Mouse (Mus musculus) heart, postnatal 4 days (tissue): ENCODE measurements around the gene Syt7. TPM values are rescaled to one million over a fixed set of nuclear protein-coding genes. Genes with fewer than 3 reads are reported as not detected.
A peak's percentile ranks its signal among the peaks of the same experiment; 100 is the strongest.

ENCODE experiments used
- DNase-seq: peaks from one replicate; pipeline ENCODE4 v3.0.0; 2021
- total RNA-seq, 2 experiments: library from RNA; stranded (reverse); gene quantifications; 2 replicates each; pipeline ENCODE4 v1.2.3; 2021

Syt7 gene
- total RNA-seq, 2 experiments from 2014 or later: 40.8 to 44.7 TPM

DNA sequence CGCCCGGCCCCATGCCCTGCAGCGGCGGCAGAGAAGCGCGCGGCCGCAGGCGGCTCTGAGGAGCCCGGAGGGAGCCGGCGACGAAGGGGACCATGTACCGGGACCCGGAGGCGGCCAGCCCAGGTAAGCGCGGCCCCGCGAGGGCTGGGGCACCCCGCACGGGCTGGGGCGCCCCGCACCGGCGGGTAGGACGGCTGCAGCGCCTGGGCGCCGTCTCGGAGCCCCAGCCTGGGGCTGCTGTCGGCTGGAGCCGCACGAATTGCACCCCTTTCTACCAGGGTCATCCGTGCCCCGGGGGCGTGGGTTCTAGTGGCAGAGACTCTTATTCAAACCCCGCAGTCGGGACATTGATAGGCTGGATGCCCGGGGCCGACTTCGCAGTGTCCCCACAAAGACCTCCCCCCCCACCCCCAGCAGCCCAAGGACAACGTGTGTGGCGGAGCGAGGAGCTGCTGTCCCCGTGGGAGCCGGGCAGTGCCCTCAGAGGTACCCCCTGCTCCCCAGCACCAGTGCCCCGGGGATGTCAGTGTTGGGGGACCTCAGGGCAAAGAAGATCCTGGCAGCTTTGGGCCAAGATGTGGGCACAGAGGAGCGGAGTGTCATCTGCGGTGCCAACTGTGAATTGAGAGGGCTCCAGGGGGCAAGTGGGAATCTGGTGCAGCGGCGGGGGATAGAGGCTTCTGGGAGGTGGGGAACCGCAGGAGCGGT, 655 bp downstream of the Syt7 start:
- peak; percentile 42 for DNase-seq

DNA sequence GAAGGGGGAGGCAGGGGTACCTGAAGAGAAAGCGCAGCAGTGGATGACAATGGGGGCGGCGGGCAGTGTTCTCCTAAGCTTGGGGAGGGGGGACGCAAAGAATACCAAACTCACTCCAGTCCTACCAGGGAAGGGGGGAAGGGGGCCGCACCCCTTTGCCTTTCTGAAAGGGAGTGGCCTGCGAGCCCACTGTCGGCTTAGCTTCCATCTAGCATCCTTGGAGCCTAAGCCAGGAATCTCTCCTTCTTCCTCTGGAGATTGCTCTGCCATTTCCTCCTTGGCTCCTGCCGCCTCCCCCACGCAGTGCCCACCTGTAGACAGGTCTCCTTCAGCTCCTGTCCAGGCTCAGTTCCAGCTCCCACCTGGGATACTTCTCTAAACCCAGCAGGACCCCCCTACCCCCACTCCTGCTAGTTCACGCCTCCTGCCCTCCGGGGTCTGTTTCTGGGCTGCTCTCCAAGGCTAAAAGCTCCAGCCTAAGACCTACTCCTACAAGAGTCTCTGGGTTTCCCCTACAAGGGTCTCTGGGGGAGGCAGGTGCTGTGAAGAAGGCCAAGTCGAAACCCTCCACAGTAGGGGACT, 1.3 kb downstream of the Syt7 start:
- DNase-seq: no peak

DNA sequence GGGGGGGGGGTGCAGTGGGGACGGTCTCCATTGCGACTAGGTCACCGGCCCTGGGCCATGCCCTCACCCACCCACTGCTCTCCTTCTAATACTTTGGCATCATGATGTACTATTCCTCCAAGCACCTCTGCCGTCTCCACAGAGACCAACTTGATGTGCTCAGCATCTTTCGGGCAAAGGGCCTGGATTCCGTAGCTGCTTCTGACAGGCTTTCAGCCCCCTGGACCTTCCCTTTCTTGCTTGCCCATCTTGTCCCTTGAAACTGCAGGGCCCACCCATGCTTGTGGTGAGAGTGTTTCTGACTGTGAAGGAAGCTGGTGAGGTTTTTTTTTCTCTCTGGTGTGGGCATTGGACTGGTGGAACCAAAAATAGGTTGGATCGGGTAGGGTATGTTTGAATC, 2.1 kb downstream of the Syt7 start:
- no peak for DNase-seq

DNA sequence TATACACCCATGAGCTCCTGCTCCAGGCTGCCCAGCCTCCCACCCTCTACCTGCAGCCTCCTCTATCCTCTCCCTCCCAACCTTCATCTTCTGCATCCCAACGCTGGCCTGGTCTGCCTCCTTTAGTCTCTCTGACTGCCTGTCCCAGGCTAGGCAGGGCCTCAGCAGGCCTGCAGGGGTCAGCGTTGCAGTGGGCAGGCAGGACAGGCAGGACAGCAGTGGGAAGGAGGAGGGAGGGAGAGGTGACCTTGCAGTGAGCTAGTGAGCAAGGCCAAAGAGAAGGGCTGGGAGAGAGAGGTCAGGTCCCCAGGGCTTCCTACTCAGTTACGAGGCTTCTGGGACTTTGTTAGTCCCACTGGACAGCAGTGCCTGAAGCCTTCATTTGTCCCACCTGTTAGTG, 3.1 kb downstream of the Syt7 start:
- peak; percentile 74 for DNase-seq

DNA sequence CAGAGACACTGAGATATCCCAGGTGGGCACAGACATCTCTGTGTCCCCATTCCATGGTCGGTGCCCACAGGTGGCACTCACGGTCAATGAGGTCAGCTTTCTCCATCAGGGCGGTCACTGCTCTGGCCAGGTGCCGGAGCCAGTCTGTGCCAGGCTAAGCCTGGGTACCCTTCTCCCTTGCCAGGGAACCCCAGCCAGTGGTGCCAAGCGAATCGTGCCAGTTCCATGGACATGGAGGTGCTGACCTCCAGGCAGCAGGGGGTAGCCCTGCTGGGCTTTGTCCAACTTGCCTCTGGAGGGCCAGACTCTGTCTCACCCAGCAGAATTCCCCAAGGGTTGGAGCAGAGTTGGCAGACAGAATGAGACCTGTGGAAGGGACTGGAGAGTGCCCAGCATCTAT, 4.6 kb downstream of the Syt7 start:
- DNase-seq: peak; percentile 24

DNA sequence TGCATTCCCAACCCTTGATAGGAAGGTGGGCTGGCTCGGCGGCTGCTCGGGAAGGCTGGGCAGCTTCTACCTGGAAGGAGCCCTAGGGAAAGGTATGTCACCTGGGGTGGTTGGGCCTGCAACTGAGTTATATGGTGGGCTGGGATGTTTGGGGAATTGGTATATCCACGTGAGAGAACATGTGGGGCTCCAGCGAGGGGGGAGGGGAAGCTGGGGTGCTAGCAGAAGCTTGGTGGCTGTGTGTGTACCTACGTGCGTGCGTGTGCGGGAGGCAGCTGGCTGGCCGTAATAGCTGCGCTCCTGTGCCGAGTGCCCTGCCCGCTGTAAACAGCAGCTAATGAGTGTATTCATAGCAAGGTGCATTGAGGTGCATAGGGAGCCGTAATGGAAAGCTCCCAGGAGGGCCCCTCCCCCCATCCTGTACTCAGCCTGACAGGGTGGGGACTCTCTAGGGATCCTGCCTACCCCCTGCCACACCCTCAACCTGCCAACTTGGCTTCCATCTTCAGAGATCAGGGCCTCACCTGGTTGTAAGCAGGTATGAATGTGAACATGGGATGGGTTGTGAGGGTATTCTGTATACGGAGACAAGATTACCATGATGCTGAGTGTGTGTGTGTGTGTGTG, 5.1 kb downstream of the Syt7 start:
- DNase-seq: no peak

DNA sequence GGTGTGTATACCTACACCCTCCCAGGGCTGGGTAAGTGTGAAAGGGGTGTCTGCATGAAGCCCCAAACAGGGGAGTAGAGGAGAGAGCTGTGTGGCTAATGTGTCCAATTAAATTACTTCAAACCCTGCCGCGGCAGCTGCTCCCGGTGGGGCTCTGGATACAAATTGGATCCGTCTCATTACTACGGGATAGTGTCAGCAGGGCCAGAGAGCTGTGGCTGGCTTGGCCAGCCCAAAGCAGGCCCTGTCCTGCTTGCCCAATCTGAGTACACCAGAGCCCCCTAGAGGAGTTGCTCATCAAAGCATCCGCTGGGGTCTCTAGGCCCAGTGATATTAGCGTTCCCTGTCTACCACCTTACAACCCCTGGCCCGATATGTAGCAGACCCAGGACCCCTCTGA, 6.3 kb downstream of the Syt7 start:
- peak; percentile 33 for DNase-seq

DNA sequence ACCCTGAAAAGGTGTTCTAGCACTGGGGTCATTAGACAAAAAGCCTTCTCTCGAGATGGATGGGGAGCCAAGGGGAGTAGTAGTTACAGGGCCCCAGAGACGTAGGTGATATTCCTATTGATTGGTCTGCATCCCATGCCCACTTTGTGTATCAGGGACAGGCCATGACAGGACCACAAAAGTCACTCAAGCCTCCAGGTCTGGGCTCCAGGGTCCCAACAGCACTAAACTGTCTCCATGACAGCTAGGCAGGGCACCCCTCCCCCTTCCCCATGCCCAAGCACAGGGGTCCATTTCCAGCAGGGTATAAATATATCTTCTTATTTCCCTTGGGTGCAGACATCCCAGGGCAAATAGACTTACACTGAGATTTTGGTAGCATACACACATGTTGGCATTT, 8.1 kb downstream of the Syt7 start:
- no peak for DNase-seq

DNA sequence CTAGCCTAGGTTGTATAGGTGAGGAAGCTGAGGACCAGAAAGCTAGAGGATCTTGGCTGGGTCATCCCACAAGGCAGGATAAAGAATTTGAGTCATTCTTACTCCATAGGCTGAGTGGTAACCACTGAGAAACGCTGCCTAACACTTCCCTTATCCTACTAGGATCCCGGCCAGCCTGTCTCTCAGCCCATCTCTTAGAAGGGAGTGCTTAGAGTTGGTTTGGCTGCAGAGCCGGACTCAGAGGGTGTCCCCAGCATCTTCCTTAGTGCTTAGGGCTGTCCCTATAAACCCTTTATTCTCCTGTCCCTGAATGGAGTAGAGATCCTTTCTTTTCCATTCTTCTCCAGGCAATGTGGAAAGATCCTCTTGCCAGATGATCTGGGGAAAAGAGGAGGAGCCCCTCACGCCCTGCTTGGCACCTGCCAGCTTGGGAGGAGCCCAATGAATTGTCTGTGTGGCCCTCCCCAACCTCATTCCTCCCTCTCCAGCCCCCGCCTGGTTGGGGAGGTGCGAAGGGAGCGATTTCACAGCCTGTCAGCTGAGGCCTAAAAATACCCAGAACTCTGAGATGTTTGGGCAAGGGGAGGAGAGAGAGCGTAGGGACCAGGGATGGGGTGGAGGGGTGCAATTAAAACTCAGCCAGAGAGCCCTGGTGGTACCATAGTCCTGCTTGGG, 8.7 kb downstream of the Syt7 start:
- peak; percentile 43 for DNase-seq

DNA sequence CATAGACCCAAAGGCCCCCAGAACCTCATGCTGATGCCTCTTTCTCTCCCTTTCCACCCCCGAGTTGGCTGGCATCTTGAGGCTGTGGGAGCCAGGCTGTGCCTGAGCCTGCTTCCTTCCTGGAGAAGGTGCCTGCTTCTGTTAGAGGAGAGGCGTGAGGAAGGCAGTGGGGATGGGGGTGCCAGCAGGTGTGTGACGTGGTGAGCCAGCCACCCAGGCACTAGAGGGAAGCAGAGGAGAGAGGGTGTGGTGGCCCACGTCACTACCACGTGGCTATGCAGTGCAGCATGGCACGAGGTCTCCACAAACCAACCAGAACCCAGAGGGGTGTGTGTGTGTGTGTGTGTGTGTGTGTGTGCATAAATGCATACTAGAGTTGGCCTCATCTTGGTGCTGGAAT, 9.4 kb downstream of the Syt7 start:
- no peak for DNase-seq

DNA sequence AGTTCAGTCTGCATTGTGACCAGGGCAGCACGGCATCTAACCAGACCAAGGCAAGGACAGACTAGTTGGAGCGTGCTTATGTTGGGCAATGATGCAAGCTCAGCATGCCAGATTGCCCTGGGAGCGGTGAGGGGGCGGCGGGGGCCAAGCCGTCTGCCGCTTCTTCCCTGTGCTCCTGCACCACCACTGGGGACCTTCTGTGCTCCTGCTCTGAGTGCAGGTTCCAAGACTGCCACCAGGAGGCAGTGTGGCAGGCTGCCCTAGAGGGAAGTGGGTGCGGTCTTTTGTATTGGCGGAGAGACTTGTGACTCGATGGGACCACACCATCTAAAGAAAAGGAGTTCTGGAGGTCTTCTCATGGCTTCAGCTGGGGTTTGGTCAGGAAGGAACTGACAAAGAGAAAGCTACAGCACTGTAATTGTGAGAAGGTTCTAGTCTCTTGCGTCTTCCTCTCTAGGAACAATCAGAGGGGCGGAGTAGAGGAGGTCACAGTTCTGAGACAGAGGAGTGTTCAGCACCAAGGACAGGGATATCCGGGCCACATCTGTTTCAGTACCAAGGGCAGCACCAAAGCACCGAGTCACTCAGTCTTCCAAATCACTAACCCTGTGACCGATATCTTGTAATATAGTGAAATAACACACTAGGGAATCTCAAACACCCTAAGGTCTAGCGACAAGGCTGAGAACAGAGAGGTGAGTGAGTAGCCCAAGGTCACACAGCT, 14.0 kb downstream of the Syt7 start:
- DNase-seq: peak; percentile 82

DNA sequence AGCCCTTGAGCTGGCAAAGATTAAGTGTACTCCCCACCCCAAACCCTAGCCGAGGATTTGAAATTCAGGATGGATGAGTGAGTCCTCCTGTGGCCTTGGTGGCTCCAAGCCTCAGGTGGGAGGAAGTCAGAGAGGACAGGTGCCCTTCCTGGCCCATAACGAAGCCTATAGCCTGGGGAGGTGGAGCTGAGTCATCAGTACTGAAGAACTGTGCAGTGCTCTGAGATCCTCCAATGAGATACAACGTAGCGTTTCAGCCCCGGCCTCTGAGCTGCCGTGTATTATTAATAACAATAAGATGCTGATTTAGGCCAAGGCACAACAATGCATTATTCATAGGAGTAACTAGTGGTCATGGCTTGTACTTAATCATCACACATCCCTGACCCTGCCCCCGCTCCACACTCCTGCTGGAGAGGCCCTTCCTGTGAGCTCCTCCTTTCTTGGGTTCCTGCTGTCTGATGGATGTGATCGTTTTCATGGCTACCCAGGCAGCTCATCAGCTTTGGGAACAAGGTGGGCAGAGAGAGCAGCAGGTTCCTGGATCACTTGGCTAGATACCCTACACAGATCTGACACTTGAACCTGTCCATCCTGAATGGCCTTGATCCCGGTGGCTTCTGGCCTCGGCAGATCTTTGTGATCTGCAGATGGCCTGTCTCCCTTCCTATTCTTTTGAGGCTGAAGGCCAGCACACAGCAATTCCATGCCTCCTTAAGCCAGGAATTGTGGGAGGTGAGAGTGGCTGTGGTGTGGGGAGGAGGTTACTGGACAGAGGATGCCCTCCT, 14.9 kb downstream of the Syt7 start:
- DNase-seq: no peak

DNA sequence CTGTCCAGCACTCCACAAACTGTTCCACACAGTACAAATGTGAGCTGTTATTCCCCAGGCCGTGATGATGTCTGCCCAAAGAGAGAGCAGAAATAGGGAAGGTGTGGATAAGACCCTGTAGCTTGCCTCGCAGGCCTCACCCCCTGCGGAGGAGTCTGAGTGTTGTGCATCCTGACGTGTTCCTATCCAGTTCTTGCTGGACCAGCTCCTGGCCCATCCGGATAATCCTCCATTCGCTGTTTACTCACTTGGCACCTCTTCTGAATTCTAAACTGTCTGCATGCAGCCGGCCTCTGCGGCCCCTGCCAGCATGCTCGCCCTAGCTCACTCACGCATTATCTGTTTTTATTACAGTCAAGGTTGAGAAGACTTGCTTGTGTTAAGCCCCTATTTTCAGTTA, 15.5 kb downstream of the Syt7 start:
- no peak for DNase-seq

DNA sequence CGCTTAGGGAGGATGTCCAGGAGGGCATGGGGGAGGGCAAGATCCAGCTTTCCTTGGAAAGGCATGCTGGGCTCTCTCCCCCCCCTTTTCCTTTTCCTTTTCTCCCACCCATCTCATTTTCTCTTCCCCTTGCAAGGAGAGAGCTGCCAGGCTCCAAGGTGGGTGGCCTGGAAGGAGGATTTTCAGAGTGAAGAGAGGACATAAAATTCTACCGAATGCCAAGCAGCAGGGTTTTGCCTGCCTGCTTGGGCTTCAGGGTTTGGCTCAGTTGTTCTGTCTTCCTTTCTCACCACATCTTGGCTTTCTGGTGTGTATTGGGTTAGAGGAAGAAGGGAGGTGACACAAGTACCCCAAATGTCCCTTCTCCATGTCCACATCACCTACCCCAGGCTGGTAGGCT, 16.0 kb downstream of the Syt7 start:
- no peak for DNase-seq

DNA sequence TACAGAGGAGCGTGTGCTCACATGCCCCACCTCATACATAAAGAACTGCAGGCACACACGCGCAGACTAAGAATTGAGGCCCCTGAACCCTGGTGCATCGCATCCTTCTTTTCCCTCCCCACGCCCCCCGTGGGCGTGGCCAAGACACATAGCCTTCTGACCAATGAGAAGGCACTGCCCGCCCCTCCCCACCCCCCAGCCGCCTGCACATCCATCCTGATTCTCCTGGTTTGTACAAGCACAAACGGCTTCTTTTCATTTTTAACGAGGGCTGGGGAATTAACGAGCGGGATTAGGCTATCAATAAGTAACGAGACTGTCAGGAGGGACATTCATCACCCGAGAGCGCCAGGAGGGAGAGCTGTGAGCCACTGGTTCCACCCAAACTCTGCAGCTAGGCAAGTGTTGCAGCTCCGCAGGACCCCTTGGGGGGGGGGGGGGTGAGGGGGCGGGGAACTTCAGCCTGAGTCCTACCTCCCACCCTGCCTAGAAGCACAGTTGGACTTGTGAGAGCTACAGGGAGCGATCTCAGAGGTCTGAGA, 24.9 kb downstream of the Syt7 start:
- peak; percentile 12 for DNase-seq

DNA sequence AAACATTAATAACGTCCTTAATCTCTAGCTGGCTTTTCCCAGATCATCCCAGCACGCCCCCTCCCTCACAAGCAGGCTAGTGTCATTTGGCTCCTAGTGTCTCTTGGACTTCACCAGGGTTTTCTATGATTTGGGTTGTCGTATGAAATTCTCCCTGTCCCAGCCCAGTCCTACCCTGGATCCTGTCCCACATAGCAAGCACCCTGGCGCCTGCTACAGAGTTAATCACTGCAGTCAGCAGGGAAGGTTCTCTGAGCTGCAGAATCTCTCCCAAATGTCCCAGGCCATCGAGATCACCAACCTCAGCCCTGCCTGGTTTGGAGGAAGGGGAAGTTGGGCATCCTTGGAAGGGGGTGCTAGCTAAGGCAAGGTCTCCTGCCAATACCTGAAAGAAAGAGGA, 26.6 kb downstream of the Syt7 start:
- DNase-seq: peak; percentile 26

DNA sequence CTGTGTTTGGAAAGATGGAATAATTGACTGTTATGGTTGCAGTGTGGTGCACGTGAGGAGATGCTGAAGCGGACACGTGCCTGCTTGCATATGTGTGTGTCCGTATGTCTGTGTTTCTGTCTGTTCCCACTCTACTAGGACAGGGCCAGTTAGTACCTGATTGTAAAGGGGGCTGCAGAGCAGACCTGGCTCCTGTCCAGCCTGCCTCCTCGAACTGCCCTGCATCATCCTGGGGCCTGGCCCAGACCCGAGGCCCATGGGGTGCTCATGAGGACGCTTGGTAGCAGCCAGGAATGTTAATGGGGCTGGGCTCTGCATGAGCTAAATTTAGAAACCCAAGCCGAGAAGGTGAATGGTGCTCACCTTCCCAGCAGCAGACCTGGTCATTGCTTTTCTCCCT, 28.0 kb downstream of the Syt7 start:
- DNase-seq: peak; percentile 83

DNA sequence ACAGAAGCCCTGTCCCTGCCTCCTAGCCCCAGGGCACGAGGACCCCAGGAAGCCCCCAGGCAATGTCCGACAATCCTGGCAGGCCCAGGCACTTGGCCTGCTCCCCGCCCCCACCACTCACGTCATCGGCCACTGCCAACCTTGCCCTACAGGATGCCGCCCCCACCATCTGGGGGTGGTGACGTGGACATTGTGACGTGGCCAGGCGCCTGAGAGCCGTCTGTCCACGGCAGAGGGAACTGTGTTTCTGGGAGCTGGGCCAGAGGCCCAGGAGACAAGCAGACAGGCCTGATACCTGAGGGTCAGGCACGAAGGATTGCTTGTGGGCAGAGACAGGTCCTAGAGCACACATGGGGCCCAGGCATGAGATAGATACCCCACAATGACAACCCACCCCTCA, 28.5 kb downstream of the Syt7 start:
- peak; percentile 90 for DNase-seq

DNA sequence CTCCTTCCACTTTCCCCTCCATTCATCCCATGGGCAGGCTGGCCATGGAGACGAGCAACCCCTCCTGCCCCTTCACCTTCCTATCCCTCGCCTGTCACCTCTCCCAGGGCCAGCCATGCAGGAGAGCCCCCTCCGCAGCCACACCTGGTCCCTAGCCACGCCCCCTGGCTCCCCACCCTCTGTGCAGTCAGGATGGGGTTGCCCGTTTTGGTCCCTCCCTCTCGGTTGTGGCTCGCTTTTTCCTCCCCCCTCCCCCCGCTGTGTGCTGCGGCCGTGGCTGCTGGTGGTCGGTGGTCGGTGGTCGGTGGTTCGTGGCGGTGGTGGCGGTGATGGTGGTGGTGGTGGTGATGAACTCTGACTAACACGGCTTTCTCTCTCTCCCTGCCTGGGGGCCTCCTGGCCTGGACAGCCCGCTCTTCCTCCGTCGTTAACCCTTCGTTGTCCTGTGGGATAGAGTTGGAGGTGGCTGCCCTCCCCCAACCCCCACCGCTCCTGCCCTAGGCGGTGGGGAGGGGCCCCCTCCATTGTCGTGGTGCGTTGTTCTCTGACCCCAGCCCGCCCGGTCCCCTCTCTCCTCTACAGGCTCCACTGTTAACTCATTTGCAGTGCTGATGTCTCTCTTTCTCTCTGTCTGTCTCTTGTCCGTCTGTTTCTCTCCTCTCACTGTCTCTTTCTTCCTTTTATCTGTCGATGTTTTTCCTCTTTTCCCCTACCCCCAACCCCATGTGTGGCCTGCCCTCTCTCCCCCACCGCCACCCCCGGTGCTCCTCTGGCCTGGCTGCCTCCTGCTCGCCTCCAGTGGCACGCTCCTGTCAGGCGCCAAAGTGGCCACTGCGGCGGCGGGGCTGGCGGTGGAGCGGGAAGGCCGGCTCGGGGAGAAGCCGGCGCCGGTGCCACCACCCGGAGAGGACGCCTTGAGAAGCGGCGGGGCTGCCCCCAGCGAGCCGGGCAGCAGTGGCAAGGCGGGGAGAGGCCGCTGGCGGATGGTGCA, 33.4 kb downstream of the Syt7 start:
- peak; percentile 46 for DNase-seq

DNA sequence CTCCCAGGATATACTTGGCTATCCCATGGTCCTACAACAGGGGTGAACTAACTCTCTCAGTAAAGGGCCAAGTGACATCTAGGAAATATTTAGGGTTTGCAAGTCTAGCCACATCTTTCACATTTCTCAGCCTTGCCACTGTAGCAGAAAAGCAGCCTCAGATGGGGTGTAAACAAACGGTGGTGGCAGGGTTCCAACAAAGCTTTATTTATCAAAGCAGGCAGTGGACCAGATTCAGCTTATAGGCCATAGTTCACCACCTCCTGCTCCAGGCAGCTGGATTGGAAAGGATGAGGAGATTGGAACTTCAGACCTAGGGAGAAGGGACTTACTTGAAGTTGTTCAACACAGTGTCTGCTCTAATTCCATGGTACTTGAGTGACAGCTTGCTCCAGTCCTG, 35.9 kb downstream of the Syt7 start:
- peak; percentile 41 for DNase-seq
